Mouse (Mus musculus): ENCODE results near the gene Xylt1.

Xylt1 gene

GRCm38 (mm10) chr7:117429895-117430294 lies 49.1 kb downstream of the Xylt1 start:
- in situ Hi-C loops (cut with MboI; ENCODE audit: unreplicated experiment in 2 of 2): loop anchor here in 1 of 2 experiments (5.0 kb wide), 1 partner anchor 42 kb away; no protein-coding TSS in a partner anchor

- in situ Hi-C loops (cut with MboI; ENCODE audit: unreplicated experiment in 2 of 2): loop anchor here in 1 of 2 experiments (5.0 kb wide), 1 partner anchor 42 kb away; no protein-coding TSS in a partner anchor
Measured at GRCm38 (mm10) chr7:117430361-117430935, 49.7 kb downstream of the Xylt1 start.

GRCm38 (mm10) chr7:117433641-117434040 lies 52.9 kb downstream of the Xylt1 start:
- in situ Hi-C loops (cut with MboI; ENCODE audit: unreplicated experiment in 2 of 2): loop anchor here in 1 of 2 experiments (5.0 kb wide), 1 partner anchor 39 kb away; no protein-coding TSS in a partner anchor

- in situ Hi-C loops (cut with MboI; ENCODE audit: unreplicated experiment in 2 of 2): no loop called here
Measured at GRCm38 (mm10) chr7:117435091-117435490, 54.3 kb downstream of the Xylt1 start.

- in situ Hi-C loops (cut with MboI; ENCODE audit: unreplicated experiment in 2 of 2): no loop called here
Measured at GRCm38 (mm10) chr7:117435730-117436441, 55.1 kb downstream of the Xylt1 start.

- in situ Hi-C loops (cut with MboI; ENCODE audit: unreplicated experiment in 2 of 2): no loop called here
Measured at GRCm38 (mm10) chr7:117436892-117437291, 56.1 kb downstream of the Xylt1 start.

- in situ Hi-C loops (cut with MboI; ENCODE audit: unreplicated experiment in 2 of 2): no loop called here
Measured at GRCm38 (mm10) chr7:117440994-117441393, 60.2 kb downstream of the Xylt1 start.

- in situ Hi-C loops (cut with MboI; ENCODE audit: unreplicated experiment in 2 of 2): no loop called here
Measured at GRCm38 (mm10) chr7:117442639-117443038, 61.9 kb downstream of the Xylt1 start.

- in situ Hi-C loops (cut with MboI; ENCODE audit: unreplicated experiment in 2 of 2): no loop called here
Measured at GRCm38 (mm10) chr7:117443215-117443614, 62.4 kb downstream of the Xylt1 start.

GRCm38 (mm10) chr7:117445471-117445870 lies 64.7 kb downstream of the Xylt1 start:
- in situ Hi-C loops (cut with MboI; ENCODE audit: unreplicated experiment in 2 of 2): no loop called here

GRCm38 (mm10) chr7:117449605-117450004 lies 68.8 kb downstream of the Xylt1 start:
- in situ Hi-C loops (cut with MboI; ENCODE audit: unreplicated experiment in 2 of 2): no loop called here

GRCm38 (mm10) chr7:117451212-117451611 lies 70.4 kb downstream of the Xylt1 start:
- in situ Hi-C loops (cut with MboI; ENCODE audit: unreplicated experiment in 2 of 2): no loop called here

- in situ Hi-C loops (cut with MboI; ENCODE audit: unreplicated experiment in 2 of 2): no loop called here
Measured at GRCm38 (mm10) chr7:117452269-117452668, 71.5 kb downstream of the Xylt1 start.

- in situ Hi-C loops (cut with MboI; ENCODE audit: unreplicated experiment in 2 of 2): no loop called here
Measured at GRCm38 (mm10) chr7:117454789-117455548, 74.2 kb downstream of the Xylt1 start.

- in situ Hi-C loops (cut with MboI; ENCODE audit: unreplicated experiment in 2 of 2): no loop called here
Measured at GRCm38 (mm10) chr7:117462196-117462935, 81.6 kb downstream of the Xylt1 start.

GRCm38 (mm10) chr7:117464956-117465355 lies 84.2 kb downstream of the Xylt1 start:
- in situ Hi-C loops (cut with MboI; ENCODE audit: unreplicated experiment in 2 of 2): no loop called here

- in situ Hi-C loops (cut with MboI; ENCODE audit: unreplicated experiment in 2 of 2): no loop called here
Measured at GRCm38 (mm10) chr7:117466006-117466780, 85.4 kb downstream of the Xylt1 start.

GRCm38 (mm10) chr7:117470243-117470802 lies 89.5 kb downstream of the Xylt1 start:
- in situ Hi-C loops (cut with MboI; ENCODE audit: unreplicated experiment in 2 of 2): loop anchor here in 1 of 2 experiments (5.0 kb wide), 1 partner anchor 38 kb away; no protein-coding TSS in a partner anchor

GRCm38 (mm10) chr7:117472055-117472780 lies 91.4 kb downstream of the Xylt1 start:
- in situ Hi-C loops (cut with MboI; ENCODE audit: unreplicated experiment in 2 of 2): loop anchor here in 1 of 2 experiments (5.0 kb wide), 1 partner anchor 40 kb away; no protein-coding TSS in a partner anchor

Measured in v-Abl transformed pro-B cells (cell line).